Mouse (Mus musculus): ENCODE measurements around the gene Map3k7.

Gene Map3k7

GRCm38 (mm10) chr4:32060686-32061085 lies 96.8 kb downstream of the Map3k7 start:
- no peak for DNase-seq (ENCODE audit: low spot score in 2 of 2)

- no peak for DNase-seq (ENCODE audit: low spot score in 2 of 2)
These were observed 98.6 kb downstream of the Map3k7 start for GRCm38 (mm10) chr4:32062381-32063059.

- no peak for DNase-seq (ENCODE audit: low spot score in 2 of 2)
These were observed 99.4 kb downstream of the Map3k7 start for GRCm38 (mm10) chr4:32063291-32063690.
